Mouse (Mus musculus) megakaryocyte-erythroid progenitor cell, adult 5-6 weeks (primary cell): ENCODE results near the gene Grik1. TPM values are rescaled to one million over a fixed set of nuclear protein-coding genes. Genes with fewer than 3 reads are reported as not detected.

Experiments used
- ATAC-seq: replicated peaks from 2 replicates; pipeline ENCODE4 v1.8.0; 2016; ENCODE audit warnings: mild to moderate bottlenecking, inconsistent platforms; ENCODE audit not compliant: severe bottlenecking, poor library complexity, low FRiP score, low TSS enrichment
- total RNA-seq, 2 experiments: library from RNA; stranded (forward) in 1 of 2; stranded (reverse) in 1 of 2; fragments of 200-1000, 215-1000 nt in 1 of 2; fragments of >200 nt in 1 of 2; fragmentation: Nextera tagmentation in 1 of 2; gene quantifications; 2 replicates each; pipeline ENCODE4 v1.2.3; 2014 to 2017

Gene Grik1
- total RNA-seq, 2 experiments from 2014 or later, result not detected

- no peak for ATAC-seq
These were observed 373.6 kb downstream of the Grik1 start for GRCm38 (mm10) chr16:87916209-87917156.

GRCm38 (mm10) chr16:87915156-87915555, 374.9 kb downstream of the Grik1 start:
- ATAC-seq, result no peak

GRCm38 (mm10) chr16:87913781-87914180, 376.3 kb downstream of the Grik1 start:
- no peak for ATAC-seq

GRCm38 (mm10) chr16:87911201-87911600, 378.9 kb downstream of the Grik1 start:
- no peak for ATAC-seq

- no peak for ATAC-seq
These were observed 388.0 kb downstream of the Grik1 start for GRCm38 (mm10) chr16:87902049-87902448.

GRCm38 (mm10) chr16:87901189-87901588, 388.9 kb downstream of the Grik1 start:
- ATAC-seq, result no peak

- no peak for ATAC-seq
These were observed 414.1 kb downstream of the Grik1 start for GRCm38 (mm10) chr16:87875927-87876326.

GRCm38 (mm10) chr16:87864526-87864925, 425.5 kb downstream of the Grik1 start:
- ATAC-seq, result no peak

- ATAC-seq, result no peak
These were observed 428.3 kb downstream of the Grik1 start for GRCm38 (mm10) chr16:87861722-87862121.

- ATAC-seq, result no peak
These were observed 436.5 kb downstream of the Grik1 start for GRCm38 (mm10) chr16:87853451-87854085.

- ATAC-seq, result no peak
These were observed 438.5 kb downstream of the Grik1 start for GRCm38 (mm10) chr16:87851550-87851949.

GRCm38 (mm10) chr16:87848799-87849198, 441.3 kb downstream of the Grik1 start:
- ATAC-seq, result no peak

Other genes with a start within 250 kb of the Grik1 start
- not detected in 2 replicates for gene Cldn17, start 216.7 kb upstream of the Grik1 start, total RNA-seq (2014; fragmentation: Nextera tagmentation)
- gene Cldn17, start 216.7 kb upstream of the Grik1 start, total RNA-seq (2017), result not detected in 2 replicates